Mouse (Mus musculus) forebrain, embryonic 12.5 days (tissue): ENCODE measurements around the gene Foxp1. TPM values are rescaled to one million over a fixed set of nuclear protein-coding genes. Genes with fewer than 3 reads are reported as not detected.

Experiments
- ATAC-seq: fragments of 200-750 bp; cut with Nextera tagmentation; 2 replicates; pipeline ENCODE4 v1.8.0; 2017; ENCODE audit warnings: moderate TSS enrichment; ENCODE audit not compliant: low FRiP score
- H3K27ac ChIP-seq: fragments of 300-500 bp; sonication (generic); 2 replicates; pipeline ENCODE4 v1.5.1; 2016; ENCODE audit warnings: mild to moderate bottlenecking
- H3K27me3 ChIP-seq: fragments of 300-500 bp; sonication (generic); 2 replicates; pipeline ENCODE4 v1.6.1; 2016; ENCODE audit warnings: mild to moderate bottlenecking
- H3K36me3 ChIP-seq: fragments of 300-500 bp; sonication (generic); replicated peaks from 2 replicates; pipeline ENCODE4 v1.6.1; 2016; ENCODE audit warnings: mild to moderate bottlenecking
- H3K4me1 ChIP-seq: fragments of 300-500 bp; sonication (generic); 2 replicates; pipeline ENCODE4 v1.6.1; 2016
- H3K4me2 ChIP-seq: fragments of 300-500 bp; sonication (generic); 2 replicates; pipeline ENCODE4 v1.6.1; 2016; ENCODE audit warnings: mild to moderate bottlenecking, moderate library complexity
- H3K4me3 ChIP-seq: fragments of 300-500 bp; sonication (generic); replicated peaks from 2 replicates; pipeline ENCODE4 v1.5.1; 2016; ENCODE audit warnings: mild to moderate bottlenecking
- H3K9ac ChIP-seq: fragments of 300-500 bp; sonication (generic); 2 replicates; pipeline ENCODE4 v1.6.1; 2016; ENCODE audit warnings: mild to moderate bottlenecking
- H3K9me3 ChIP-seq: fragments of 300-500 bp; sonication (generic); 2 replicates; pipeline ENCODE4 v1.6.1; 2016
- WGBS: fragments of 180-500 bp; shearing (Covaris S2); methylation state at CpG from one replicate; pipeline ENCODE4 v1.1.7; 2016; 5-methylcytosine and 5-hydroxymethylcytosine counted together
- polyA plus RNA-seq: library from polyadenylated mRNA; unstranded; fragments of >200 nt; fragmentation: Nextera tagmentation; extraction: Ambion mirVana; gene quantifications from 2 replicates; pipeline ENCODE4 v1.2.1, GENCODE M21; 2016

Foxp1 gene
- polyA plus RNA-seq, 1 experiment from 2014 or later = 77.3 TPM

DNA sequence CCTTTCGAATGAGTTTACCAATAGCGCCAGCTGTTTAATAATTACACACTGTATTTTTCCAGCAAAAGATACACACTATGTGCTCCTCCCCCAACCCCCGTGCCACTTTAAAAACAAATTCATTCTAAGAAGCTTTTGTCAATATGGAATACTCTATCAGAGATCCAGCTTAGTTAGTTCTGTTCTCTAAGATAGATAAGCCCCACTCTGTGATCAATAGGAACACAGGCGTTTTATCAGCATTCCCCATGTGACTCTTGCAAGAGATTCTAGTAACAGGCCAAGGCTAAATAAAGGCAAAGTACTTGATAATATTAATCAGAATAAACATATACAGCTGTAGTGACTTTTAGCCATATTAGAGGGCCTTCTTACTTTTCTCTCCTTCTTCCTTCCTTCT lies 368.8 kb downstream of the Foxp1 start:
- WGBS = 92% methylated on average over 4 of the region's 4 CpGs
- no peak for ATAC-seq
- Histone ChIP-seq H3K4me2 (no peak overlapping the region), H3K4me1 (0 out of 2 replicates have a peak, but pooled peaks cover 2% of the 10 kb centered on the region), H3K27ac (no peak overlapping the region), H3K9ac (no peak overlapping the region), H3K4me3 (no peak overlapping the region), H3K27me3 (no peaks in the 10 kb centered on the region), H3K36me3 (no peaks in the 10 kb centered on the region), H3K9me3 (no peaks in the 10 kb centered on the region)

GRCm38 (mm10) chr6:99146400-99146905 lies 376.1 kb downstream of the Foxp1 start:
- H3K4me3 ChIP-seq = no peak overlapping the region
- H3K4me2 ChIP-seq = no peak overlapping the region
- 0 out of 2 replicates have a peak, but pooled peaks cover 2% of the 10 kb centered on the region for H3K4me1 ChIP-seq
- 81% methylated on average over 7 of the region's 7 CpGs for WGBS
- H3K27me3 ChIP-seq = no peaks in the 10 kb centered on the region
- no peak for ATAC-seq
- H3K27ac ChIP-seq = no peak overlapping the region
- H3K9ac ChIP-seq = no peak overlapping the region
- no peaks in the 10 kb centered on the region for H3K36me3 ChIP-seq
- no peaks in the 10 kb centered on the region for H3K9me3 ChIP-seq

GRCm38 (mm10) chr6:99145033-99145432 lies 377.5 kb downstream of the Foxp1 start:
- 0 out of 2 replicates have a peak, but pooled peaks cover 2% of the 10 kb centered on the region for H3K4me1 ChIP-seq
- WGBS = 89% methylated on average over 7 of the region's 7 CpGs
- no peak overlapping the region for H3K4me3 ChIP-seq
- H3K9me3 ChIP-seq = no peaks in the 10 kb centered on the region
- no peak overlapping the region for H3K27ac ChIP-seq
- H3K4me2 ChIP-seq = no peak overlapping the region
- no peaks in the 10 kb centered on the region for H3K36me3 ChIP-seq
- ATAC-seq = no peak
- H3K27me3 ChIP-seq = no peaks in the 10 kb centered on the region
- H3K9ac ChIP-seq = no peak overlapping the region

- ATAC-seq = no peak
- Histone ChIP-seq H3K9ac (no peak overlapping the region), H3K4me2 (no peak overlapping the region), H3K27ac (no peak overlapping the region), H3K4me3 (no peak overlapping the region), H3K36me3 (no peaks in the 10 kb centered on the region), H3K27me3 (no peaks in the 10 kb centered on the region), H3K9me3 (no peaks in the 10 kb centered on the region), H3K4me1 (0 out of 2 replicates have a peak, but pooled peaks cover 2% of the 10 kb centered on the region)
- WGBS = 73% methylated on average over 4 of the region's 4 CpGs
These were observed 378.8 kb downstream of the Foxp1 start for GRCm38 (mm10) chr6:99143756-99144036.

- Histone ChIP-seq H3K27me3 (no peaks in the 10 kb centered on the region), H3K4me1 (0 out of 2 replicates have a peak, but pooled peaks cover 5% of the 10 kb centered on the region), H3K4me2 (no peak overlapping the region), H3K36me3 (no peaks in the 10 kb centered on the region), H3K4me3 (no peak overlapping the region), H3K9ac (no peak overlapping the region), H3K27ac (no peak overlapping the region), H3K9me3 (no peaks in the 10 kb centered on the region)
- no peak for ATAC-seq
- WGBS = 56% methylated on average over 10 of the region's 10 CpGs
These were observed 379.4 kb downstream of the Foxp1 start for GRCm38 (mm10) chr6:99142900-99143755.

DNA sequence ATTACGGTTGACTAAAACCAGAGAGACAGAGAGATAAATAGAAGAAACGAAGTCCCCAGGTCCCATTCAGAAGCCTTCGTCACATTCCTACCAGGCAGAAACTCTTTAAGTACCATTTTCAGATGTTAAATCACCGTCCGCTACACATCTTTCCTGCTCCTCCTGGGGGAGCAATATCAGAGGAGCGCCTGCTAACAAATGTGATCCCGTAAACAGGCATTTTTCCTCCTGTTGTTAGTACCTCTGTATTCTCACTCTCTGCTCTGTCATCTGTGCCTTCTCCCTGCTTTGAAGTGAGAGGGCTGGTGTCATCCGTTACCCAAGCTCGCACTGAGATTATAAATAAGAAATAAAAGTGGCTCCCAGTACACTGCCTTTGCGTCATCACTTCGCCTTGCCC lies 384.5 kb downstream of the Foxp1 start:
- Histone ChIP-seq H3K4me2 (no peak overlapping the region), H3K4me3 (no peak overlapping the region), H3K36me3 (no peaks in the 10 kb centered on the region), H3K27ac (no peak overlapping the region), H3K4me1 (peaks cover 29% of the 10 kb centered on the region), H3K9me3 (no peaks in the 10 kb centered on the region), H3K9ac (no peak overlapping the region), H3K27me3 (no peaks in the 10 kb centered on the region)
- WGBS = 54% methylated on average over 11 of the region's 11 CpGs
- no peak for ATAC-seq

DNA sequence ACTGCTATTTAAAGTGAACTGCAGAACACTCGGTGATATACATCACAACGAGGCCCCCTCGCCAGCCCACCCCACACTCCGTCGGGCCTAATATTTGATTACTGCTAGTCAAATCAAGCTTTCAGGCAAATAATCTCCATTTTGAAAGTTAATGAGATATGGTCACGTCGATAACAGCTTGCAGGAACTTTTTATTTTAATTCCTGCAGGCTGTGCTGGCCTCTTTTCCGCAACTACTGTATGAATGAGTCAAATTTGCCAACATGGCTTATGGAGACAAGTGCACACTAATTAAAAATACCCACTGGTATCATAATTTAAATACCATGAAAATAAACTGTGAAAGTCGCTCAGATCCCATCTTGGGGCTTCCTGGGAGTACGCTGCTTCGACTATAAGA lies 385.4 kb downstream of the Foxp1 start:
- Histone ChIP-seq H3K27ac (no peak overlapping the region), H3K27me3 (no peaks in the 10 kb centered on the region), H3K4me3 (no peak overlapping the region), H3K9me3 (no peaks in the 10 kb centered on the region), H3K4me2 (no peak overlapping the region), H3K4me1 (peaks cover 29% of the 10 kb centered on the region), H3K9ac (no peak overlapping the region), H3K36me3 (no peaks in the 10 kb centered on the region)
- 63% methylated on average over 11 of the region's 11 CpGs for WGBS
- no peak for ATAC-seq

DNA sequence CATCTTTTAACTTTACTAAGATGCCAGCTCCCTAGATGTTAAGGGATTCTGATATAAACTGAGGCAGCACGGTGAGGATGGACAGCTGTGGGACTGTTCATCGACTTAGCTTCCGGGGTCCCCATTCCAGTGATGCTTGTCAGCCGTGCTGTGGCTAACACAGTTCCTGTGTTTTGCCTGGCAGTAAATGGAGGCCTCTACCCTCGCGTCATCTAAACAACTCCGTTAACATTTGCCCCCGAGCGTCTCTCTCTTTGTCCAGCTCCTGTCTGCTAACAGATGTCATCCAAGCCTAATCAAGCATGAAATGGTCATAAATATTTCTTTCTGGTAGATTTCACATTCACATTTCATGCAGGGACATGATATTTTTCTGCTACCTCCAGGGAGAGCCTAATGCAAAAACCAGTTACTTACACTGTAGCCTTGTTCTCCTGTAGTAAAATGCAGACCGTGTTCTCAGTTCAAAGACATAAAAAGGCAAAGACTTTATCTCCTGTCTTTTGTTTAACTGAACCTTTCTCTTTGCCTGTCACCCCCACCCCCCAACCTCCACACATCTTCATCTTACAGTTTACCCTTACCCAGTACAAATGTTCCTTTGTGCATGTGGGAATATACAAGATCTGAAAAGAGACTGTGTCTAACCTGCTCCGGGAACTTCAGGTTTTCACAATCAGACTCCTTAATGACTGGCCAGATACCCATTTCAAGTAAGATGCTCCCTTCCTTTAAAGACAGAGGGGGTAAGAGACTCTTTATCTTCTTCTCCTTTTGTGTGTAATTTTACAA lies 386.4 kb downstream of the Foxp1 start:
- Histone ChIP-seq H3K9ac (no peak overlapping the region), H3K9me3 (no peaks in the 10 kb centered on the region), H3K27ac (no peak overlapping the region; the same call in 1 of the 2 replicates), H3K27me3 (no peaks in the 10 kb centered on the region), H3K4me3 (no peak overlapping the region), H3K36me3 (no peaks in the 10 kb centered on the region), H3K4me2 (no peak overlapping the region), H3K4me1 (peaks cover 37% of the 10 kb centered on the region)
- ATAC-seq = peak; percentile 66; the same call in 1 of the 2 replicates
- WGBS = 15% methylated on average over 11 of the region's 11 CpGs

DNA sequence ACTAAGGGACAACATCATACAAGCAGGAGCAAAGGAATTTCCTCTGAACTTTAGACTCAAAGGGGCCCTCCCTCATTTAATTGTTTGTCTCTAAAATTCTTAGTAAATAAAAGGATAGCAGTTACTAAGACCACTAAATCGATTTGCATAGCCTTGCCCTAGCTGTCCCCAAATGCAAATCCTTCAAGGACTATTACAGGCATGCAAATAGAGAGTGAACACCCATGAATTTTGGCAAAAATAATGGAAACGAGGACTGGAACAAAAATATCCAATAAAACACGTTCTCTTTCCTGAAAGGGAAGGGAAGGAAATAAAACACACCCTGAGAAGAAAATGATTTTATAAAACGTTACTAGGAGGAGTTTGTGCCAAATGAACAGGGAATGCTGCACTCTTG lies 390.7 kb downstream of the Foxp1 start:
- no peak for ATAC-seq
- H3K9ac ChIP-seq = no peak overlapping the region
- peaks cover 29% of the 10 kb centered on the region for H3K4me1 ChIP-seq
- no peaks in the 10 kb centered on the region for H3K36me3 ChIP-seq
- no peaks in the 10 kb centered on the region for H3K27me3 ChIP-seq
- no peak overlapping the region for H3K4me2 ChIP-seq
- no peak overlapping the region for H3K27ac ChIP-seq
- no peak overlapping the region for H3K4me3 ChIP-seq
- H3K9me3 ChIP-seq = no peaks in the 10 kb centered on the region
- 56% methylated on average over 4 of the region's 4 CpGs for whole genome bisulfite sequencing

DNA sequence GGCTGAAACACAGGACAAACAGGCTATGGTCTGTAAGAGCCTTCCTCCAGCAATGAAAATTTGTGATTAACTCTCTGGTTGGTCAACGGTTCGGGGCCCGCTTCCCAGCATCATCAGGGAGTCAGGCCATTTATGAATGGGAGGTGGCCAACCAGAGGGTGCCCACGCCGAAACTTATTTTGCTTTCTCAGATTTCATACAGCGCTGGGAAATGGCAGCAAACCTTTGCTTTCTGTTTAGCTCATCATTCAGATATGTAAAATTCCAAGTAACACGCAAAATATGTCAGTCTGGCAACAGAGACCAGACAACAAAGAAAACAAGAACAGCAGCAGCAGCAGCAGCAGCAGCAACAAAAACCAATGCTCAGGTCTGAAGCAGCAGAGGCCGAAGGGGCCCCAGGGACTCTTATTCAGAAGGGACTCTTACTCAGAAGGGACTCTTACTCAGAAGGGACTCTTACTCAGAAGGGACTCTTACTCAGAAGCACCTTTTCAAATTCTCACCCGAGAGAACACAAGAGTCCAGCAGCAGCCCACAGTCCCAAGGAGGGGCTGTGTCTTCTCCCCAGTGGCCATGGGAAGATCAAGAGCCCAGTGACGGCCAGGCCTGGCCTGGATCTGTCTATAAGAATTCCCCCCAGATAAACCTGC lies 391.6 kb downstream of the Foxp1 start:
- 56% methylated on average over 10 of the region's 10 CpGs for WGBS
- no peak overlapping the region for H3K4me3 ChIP-seq
- H3K27me3 ChIP-seq = no peaks in the 10 kb centered on the region
- no peak overlapping the region for H3K4me2 ChIP-seq
- peak; percentile 27; the same call in 1 of the 2 replicates for ATAC-seq
- H3K36me3 ChIP-seq = no peaks in the 10 kb centered on the region
- no peaks in the 10 kb centered on the region for H3K9me3 ChIP-seq
- H3K27ac ChIP-seq = no peak overlapping the region
- no peak overlapping the region for H3K9ac ChIP-seq
- H3K4me1 ChIP-seq = peaks cover 24% of the 10 kb centered on the region

GRCm38 (mm10) chr6:99126717-99127116 lies 395.8 kb downstream of the Foxp1 start:
- WGBS = 88% methylated on average over 9 of the region's 9 CpGs
- Histone ChIP-seq H3K27ac (no peak overlapping the region), H3K36me3 (no peaks in the 10 kb centered on the region), H3K27me3 (no peaks in the 10 kb centered on the region), H3K4me1 (peaks cover 14% of the 10 kb centered on the region), H3K9me3 (no peaks in the 10 kb centered on the region), H3K4me2 (no peak overlapping the region), H3K9ac (no peak overlapping the region), H3K4me3 (no peak overlapping the region)
- no peak for ATAC-seq
